Mouse (Mus musculus) CH12.LX (cell line): ENCODE results near the gene Stxbp1. TPM values are rescaled to one million over a fixed set of nuclear protein-coding genes. Genes with fewer than 3 reads are reported as not detected.

Source experiments
- DNase-seq: peaks from one replicate; pipeline ENCODE4 v3.0.0-alpha.2; 2013; ENCODE audit errors: extremely low read depth
- H3K27ac ChIP-seq: 2 replicates; pipeline ENCODE4 v1.5.1; 2012; ENCODE audit warnings: low read depth, mild to moderate bottlenecking, control low read depth, moderate library complexity; ENCODE audit not compliant: insufficient read depth
- H3K27me3 ChIP-seq: replicated peaks from 2 replicates; pipeline ENCODE3; 2012; ENCODE audit warnings: inconsistent platforms
- H3K36me3 ChIP-seq, 2 experiments: replicated peaks in 1 of 2; 2 replicates each; pipeline versions ENCODE3 to v1.6.1; 2012; ENCODE audit warnings: inconsistent platforms in 1 of 2, low read length in 1 of 2, mild to moderate bottlenecking in 1 of 2, mixed read lengths in 1 of 2, moderate library complexity in 1 of 2; ENCODE audit not compliant: control insufficient read depth in 1 of 2, insufficient read depth in 1 of 2
- H3K4me1 ChIP-seq, 2 experiments: 2 replicates each; pipeline ENCODE4 v1.6.1; 2012; ENCODE audit warnings: inconsistent platforms in 1 of 2, moderate library complexity in 1 of 2; ENCODE audit not compliant: insufficient read depth in 2 of 2, control insufficient read depth in 1 of 2
- H3K4me2 ChIP-seq: 2 replicates; pipeline ENCODE4 v1.6.1; 2012; ENCODE audit warnings: low read depth, mild to moderate bottlenecking, control low read depth; ENCODE audit not compliant: poor library complexity, insufficient read depth, severe bottlenecking
- H3K4me3 ChIP-seq, 3 experiments: fragments of 150-350 bp in 1 of 3; sonication (generic) in 1 of 3; replicated peaks in 1 of 3; 2 replicates each; pipeline versions ENCODE3 to v1.5.1; 2011 to 2012; ENCODE audit warnings: low read depth in 2 of 3, low read length in 2 of 3, mild to moderate bottlenecking in 2 of 3, moderate library complexity in 2 of 3, control low read depth in 1 of 3, improper control_type of control experiment in 1 of 3, inconsistent platforms in 1 of 3, mixed read lengths in 1 of 3; ENCODE audit not compliant: poor library complexity in 1 of 3
- H3K79me2 ChIP-seq: replicated peaks from 2 replicates; pipeline ENCODE4 v1.6.1; 2012; ENCODE audit warnings: mild to moderate bottlenecking, moderate library complexity; ENCODE audit not compliant: control insufficient read depth, poor library complexity, insufficient read depth, severe bottlenecking; ENCODE audit errors: extremely low read depth
- H3K9ac ChIP-seq: 2 replicates; pipeline ENCODE4 v1.6.1; 2012; ENCODE audit warnings: low read depth, mild to moderate bottlenecking, control low read depth, moderate library complexity; ENCODE audit not compliant: insufficient read depth
- H3K9me3 ChIP-seq: replicated peaks from 2 replicates; pipeline ENCODE3; 2012; ENCODE audit warnings: low read length, inconsistent platforms, mixed read lengths
- CTCF ChIP-seq, 2 experiments: IDR thresholded peaks in 1 of 2; conservative IDR thresholded peaks in 1 of 2; 2 replicates each; pipeline ENCODE4 v1.5.1; 2011 to 2012; ENCODE audit warnings: low read depth in 2 of 2, low read length in 2 of 2, improper control_type of control experiment in 1 of 2, inconsistent platforms in 1 of 2, mild to moderate bottlenecking in 1 of 2, moderate library complexity in 1 of 2
- E2F4 ChIP-seq: IDR thresholded peaks from 2 replicates; pipeline ENCODE4 v1.6.1; 2011; ENCODE audit warnings: low read depth, low read length, improper control_type of control experiment; ENCODE audit not compliant: insufficient replicate concordance
- JUND ChIP-seq: conservative IDR thresholded peaks from 2 replicates; pipeline ENCODE4 v1.6.1; 2011; ENCODE audit warnings: low read depth, low read length, improper control_type of control experiment
- MAZ ChIP-seq: IDR thresholded peaks from 2 replicates; pipeline ENCODE4 v1.6.1; 2012; ENCODE audit warnings: low read depth, mild to moderate bottlenecking, inconsistent platforms, low read length, improper control_type of control experiment, moderate library complexity
- MYC ChIP-seq: IDR thresholded peaks from 2 replicates; pipeline ENCODE4 v1.6.1; 2011; ENCODE audit warnings: low read depth, mild to moderate bottlenecking, improper control_type of control experiment, low read length
- PAX5 ChIP-seq: IDR thresholded peaks from 2 replicates; pipeline ENCODE4 v1.6.1; 2012; ENCODE audit warnings: low read length, inconsistent platforms, mixed read lengths
- RAD21 ChIP-seq: IDR thresholded peaks from 2 replicates; pipeline ENCODE4 v1.6.1; 2011; ENCODE audit warnings: low read depth, mild to moderate bottlenecking, low read length, improper control_type of control experiment, moderate library complexity
- SMC3 ChIP-seq: IDR thresholded peaks from 2 replicates; pipeline ENCODE4 v1.6.1; 2011; ENCODE audit warnings: low read depth, low read length, improper control_type of control experiment
- USF2 ChIP-seq: conservative IDR thresholded peaks from 2 replicates; pipeline ENCODE4 v1.6.1; 2011; ENCODE audit warnings: low read depth, low read length, improper control_type of control experiment
- ZKSCAN1 ChIP-seq: IDR thresholded peaks from 2 replicates; pipeline ENCODE4 v1.6.1; 2012; ENCODE audit warnings: low read depth, inconsistent platforms, low read length, improper control_type of control experiment, borderline replicate concordance
- ZMIZ1 ChIP-seq: IDR thresholded peaks from 2 replicates; pipeline ENCODE4 v1.6.1; 2012; ENCODE audit warnings: low read depth, mild to moderate bottlenecking, inconsistent platforms, low read length, improper control_type of control experiment
- dilution Hi-C: fragments of 300-500 bp; cut with MboI; formaldehyde crosslinking; loops from 2 replicates; pipeline ENCODE4 v1.14.3; 2020; ENCODE audit warnings: low sequenced_read_pairs; ENCODE audit not compliant: extremely low pct_unique_long_range_greater_than_20kb, extremely low pct_ligation_motif_present
- in situ Hi-C: fragments of 300-500 bp; cut with MboI; formaldehyde crosslinking; loops from 3 replicates; pipeline ENCODE4 v1.14.3; 2019; ENCODE audit warnings: low sequenced_read_pairs, low pct_ligation_motif_present, low pct_unique_long_range_greater_than_20kb, mixed read lengths
- polyA plus RNA-seq: library from polyadenylated mRNA; unstranded; fragments of >175 nt; gene quantifications from 2 replicates; pipeline ENCODE4 v1.2.1, GENCODE M21; 2012; ENCODE audit warnings: low read depth; ENCODE audit not compliant: insufficient read length
- total RNA-seq, 2 experiments: library from RNA; depleted of rRNA; stranded (reverse); fragments of 300-350 nt in 1 of 2; fragments of >200 nt in 1 of 2; gene quantifications; 2 replicates each; pipeline ENCODE4 v1.2.3; 2012 to 2014

Gene Stxbp1
- total and polyA plus RNA-seq, 3 experiments: 1.5 to 8.3 (median 2.5) TPM

DNA sequence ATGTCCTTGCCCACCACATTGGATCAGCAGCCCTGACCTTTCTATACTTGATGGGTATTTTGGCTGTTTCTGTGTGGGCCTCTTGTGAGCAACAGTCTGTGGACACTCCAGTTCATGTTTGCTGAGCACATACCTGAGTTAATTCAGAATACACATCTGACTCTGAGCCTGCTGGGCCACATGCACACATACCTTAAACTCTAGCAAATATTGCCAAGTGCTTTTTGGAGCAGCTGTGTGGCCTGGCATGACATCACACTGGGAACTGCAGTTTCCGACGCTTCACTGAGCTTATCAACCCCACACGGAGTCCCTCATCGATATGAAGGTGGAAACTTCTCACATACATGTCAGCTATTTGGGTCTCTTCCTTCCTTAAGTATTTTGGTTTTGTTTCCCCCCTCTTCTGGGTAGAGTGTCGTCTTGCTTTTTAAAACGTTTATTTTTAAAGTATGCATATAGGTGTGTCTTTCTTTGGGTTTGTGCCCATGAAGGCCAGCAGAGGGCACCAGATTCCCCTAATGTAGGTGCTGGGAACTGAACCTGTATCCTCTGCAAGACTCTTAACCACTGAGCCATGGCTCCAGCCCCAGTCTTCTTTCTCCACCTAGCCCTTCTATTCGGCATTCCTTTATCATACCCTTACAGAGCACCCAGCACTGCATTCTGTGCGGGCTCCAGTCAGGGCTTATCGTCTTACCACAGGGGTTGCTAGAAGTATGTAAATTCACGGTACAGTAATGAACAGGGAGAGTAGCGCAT, 25.8 kb downstream of the Stxbp1 start:
- H3K36me3 ChIP-seq: peaks cover 0 to 24% of the 10 kb centered on the region in 2 experiments
- DNase-seq: peak; percentile 73
- dilution Hi-C loops: no loop called here
- no peak overlapping the region for H3K27ac ChIP-seq
- no peaks in the 10 kb centered on the region for H3K27me3 ChIP-seq
- no peak overlapping the region for H3K9ac ChIP-seq
- H3K79me2 ChIP-seq: no peaks in the 10 kb centered on the region
- TF ChIP-seq SMC3 (peak; percentile 83), JUND (no peak), RAD21 (peak; percentile 71), CTCF (conservative IDR thresholded peaks at IDR 0.05 in 1 of 2, IDR thresholded peaks at IDR 0.05 in 1 of 2; ENCODE audit: low read depth in 2 of 2, low read length in 2 of 2) (peak; percentile 64 to 86), PAX5 (no peak)
- TF ChIP-seq, all 38 proteins: peak for 3
- Histone ChIP-seq H3K4me3 (no peak overlapping the region), H3K4me2 (no peak overlapping the region), H3K9me3 (no peaks in the 10 kb centered on the region), H3K4me1 (peaks cover 6 to 65% of the 10 kb centered on the region in 2 experiments)
- in situ Hi-C loops: no loop called here

DNA sequence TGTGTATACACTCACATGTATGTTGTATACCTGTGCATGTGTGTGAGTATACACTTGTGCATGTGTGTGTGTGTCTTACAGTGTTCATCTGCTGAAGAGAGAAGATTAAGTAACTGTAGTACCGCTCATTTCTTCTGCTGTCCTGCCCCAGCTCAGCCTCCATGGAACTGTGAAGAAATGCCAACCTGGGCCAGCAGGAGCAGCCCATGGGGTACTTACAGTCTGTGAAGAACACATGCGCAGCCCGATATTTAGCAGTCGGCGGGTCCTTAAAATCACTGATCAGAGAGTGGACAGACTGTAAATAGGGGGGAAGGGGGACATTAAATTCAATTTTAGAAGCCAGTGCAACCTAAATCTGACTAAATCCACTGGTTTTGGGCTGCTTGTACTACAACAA, 28.8 kb downstream of the Stxbp1 start:
- Histone ChIP-seq H3K9ac (no peak overlapping the region), H3K36me3 (peaks cover 0 to 33% of the 10 kb centered on the region in 2 experiments), H3K9me3 (no peaks in the 10 kb centered on the region), H3K27me3 (no peaks in the 10 kb centered on the region), H3K27ac (no peak overlapping the region), H3K4me2 (no peak overlapping the region), H3K4me1 (peaks cover 4 to 36% of the 10 kb centered on the region in 2 experiments), H3K79me2 (no peaks in the 10 kb centered on the region), H3K4me3 (no peak overlapping the region)
- in situ Hi-C loops: no loop called here
- TF ChIP-seq E2F4 (no peak), MAZ (no peak), SMC3 (no peak), MYC (no peak), ZMIZ1 (no peak), ZKSCAN1 (no peak)
- no peak for DNase-seq
- dilution Hi-C loops: no loop called here

DNA sequence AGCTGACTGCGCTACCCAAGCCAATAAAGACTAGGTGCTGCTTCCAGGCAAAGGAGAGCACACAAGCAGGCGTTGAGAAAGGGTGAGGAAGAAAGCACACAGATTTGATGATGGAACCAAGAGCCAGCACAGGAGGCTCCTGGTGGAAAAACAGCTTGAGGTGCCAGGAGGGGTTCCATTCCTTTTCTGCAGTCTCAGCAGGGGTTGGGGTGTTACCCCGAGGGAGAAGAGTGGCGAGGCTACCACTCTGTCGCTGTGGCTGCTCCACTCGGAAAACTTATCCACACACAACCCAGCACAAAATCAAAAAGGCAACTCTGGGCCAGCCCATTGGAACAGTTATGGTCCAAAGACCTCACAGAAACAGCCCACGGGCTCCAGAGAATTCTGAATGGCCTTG, 29.5 kb downstream of the Stxbp1 start:
- H3K27me3 ChIP-seq: no peaks in the 10 kb centered on the region
- dilution Hi-C loops: no loop called here
- H3K9me3 ChIP-seq: no peaks in the 10 kb centered on the region
- no peak for DNase-seq
- no peak overlapping the region for H3K9ac ChIP-seq
- H3K4me3 ChIP-seq: no peak overlapping the region
- no peaks in the 10 kb centered on the region for H3K79me2 ChIP-seq
- H3K4me1 ChIP-seq: peaks cover 3 to 30% of the 10 kb centered on the region in 2 experiments
- no peak overlapping the region for H3K27ac ChIP-seq
- no peak for TF ChIP-seq CTCF (conservative IDR thresholded peaks at IDR 0.05 in 1 of 2, IDR thresholded peaks at IDR 0.05 in 1 of 2; ENCODE audit: low read depth in 2 of 2, low read length in 2 of 2)
- TF ChIP-seq USF2: no peak
- peaks cover 0 to 38% of the 10 kb centered on the region in 2 experiments for H3K36me3 ChIP-seq
- in situ Hi-C loops: no loop called here
- H3K4me2 ChIP-seq: no peak overlapping the region
